Mouse (Mus musculus): ENCODE data around the gene Zkscan16.

The Zkscan16 gene

DNA sequence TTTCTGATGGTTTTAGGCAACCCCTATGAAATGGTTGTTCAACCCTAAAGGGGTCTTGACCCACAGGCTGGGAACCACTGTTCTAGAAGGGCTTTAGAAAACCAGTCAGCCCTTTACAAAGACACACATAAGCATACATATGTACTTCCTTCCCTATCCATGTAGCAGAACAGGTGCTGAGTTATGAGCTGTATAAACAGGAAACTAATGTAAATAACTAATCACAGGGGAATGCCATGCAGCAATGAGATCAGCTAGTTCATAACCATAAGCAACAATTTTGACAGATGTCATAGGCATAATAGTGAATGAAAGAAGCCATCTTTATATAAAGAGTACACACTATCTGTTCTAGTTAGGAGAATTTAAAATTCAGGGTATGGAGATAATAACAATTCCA, 1.8 kb upstream of the Zkscan16 start:
- DNase-seq: no peak

DNA sequence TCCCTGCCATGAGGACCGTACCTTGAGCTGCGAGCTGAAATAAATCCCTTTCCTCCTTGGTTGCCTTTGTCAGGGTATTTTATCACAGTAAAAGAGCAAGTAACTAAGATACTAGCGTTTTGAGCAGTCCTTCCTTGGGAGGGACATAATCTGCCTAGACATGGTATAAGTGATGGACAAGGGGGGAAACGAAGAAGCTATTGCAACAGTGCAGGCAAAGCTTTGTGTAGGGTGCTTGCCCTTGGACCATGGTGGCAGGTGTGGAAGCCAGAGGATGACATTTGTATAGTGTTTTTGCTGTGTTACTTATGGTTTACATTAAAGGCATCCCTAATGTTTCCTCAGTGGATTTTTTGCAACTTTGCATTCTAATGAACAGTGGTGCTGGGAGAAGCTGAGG, 486 bp upstream of the Zkscan16 start:
- no peak for DNase-seq

DNA sequence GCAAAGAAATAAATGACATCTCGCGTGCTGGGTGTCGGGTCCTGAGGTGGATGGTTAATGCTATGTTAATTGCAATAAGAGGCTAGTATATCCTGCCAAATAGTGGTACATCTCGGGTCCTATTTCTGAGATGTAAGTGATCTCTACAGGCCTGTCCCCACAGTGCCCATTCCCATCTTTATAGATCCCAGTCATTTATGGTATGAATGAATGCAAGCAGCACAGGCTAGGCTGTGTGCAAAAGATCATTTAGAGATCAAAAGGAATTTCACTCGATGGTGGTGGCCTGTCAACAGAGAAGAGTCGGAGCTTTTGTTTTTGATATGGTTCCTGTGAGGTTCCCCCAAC, 752 bp downstream of the Zkscan16 start:
- no peak for DNase-seq

DNA sequence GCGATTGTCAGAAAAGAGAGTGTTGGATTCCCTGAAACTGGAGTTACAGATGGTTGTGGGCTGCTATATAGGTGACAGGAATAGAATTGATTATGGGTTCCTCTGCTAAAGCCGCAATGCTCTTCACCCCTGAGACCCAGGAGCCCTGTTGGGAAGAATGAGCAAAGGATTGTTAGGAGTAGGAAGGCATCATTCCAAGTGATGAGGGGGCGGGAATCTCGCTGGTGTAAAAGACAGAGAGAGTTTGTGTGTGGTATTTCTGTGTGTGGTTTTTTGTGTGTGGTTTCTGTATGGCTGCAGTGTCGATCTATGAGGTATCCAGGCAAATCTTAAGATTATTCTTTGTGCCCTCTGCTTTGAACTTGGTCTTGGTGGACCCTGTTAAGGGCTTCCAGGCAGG, 1.3 kb downstream of the Zkscan16 start:
- no peak for DNase-seq

DNA sequence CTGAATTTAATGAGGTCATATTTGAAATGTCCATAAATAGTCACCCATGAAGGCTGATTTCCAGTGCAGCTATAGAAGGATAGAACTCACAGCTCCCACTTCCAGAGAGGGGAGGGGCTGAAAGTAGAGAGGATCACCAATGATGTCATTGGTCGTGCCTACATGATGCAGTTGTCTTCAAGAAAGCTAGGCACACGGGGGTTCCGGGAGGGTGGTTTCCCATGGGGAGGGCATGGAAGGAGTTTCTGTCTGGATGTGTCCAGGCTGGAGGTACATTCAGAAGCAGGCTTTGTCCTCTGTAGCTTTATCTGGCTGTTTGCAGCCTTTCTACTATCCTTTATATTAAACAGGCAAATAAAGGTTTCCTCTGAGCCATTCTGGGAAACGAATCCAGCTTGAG, 5.0 kb downstream of the Zkscan16 start:
- no peak for DNase-seq

DNA sequence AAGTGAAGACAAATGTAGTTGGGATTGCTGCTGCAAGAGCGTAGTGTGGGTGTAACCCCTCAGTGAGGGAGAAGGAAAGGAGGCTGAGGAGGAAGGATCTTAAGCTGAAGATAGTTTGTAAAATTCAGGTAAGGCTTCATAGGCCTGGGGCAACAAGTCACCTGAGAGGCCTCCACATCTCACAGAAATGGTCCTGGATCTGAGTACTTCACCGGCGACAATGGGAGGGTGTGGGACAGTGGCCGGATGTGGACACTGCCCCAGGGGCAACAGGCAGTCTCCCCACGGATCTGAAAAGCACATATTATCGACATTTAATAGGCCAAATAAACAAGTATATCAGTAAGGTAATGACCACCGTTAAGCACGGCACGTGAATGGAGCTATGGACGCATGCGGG, 9.2 kb downstream of the Zkscan16 start:
- no peak for DNase-seq

DNA sequence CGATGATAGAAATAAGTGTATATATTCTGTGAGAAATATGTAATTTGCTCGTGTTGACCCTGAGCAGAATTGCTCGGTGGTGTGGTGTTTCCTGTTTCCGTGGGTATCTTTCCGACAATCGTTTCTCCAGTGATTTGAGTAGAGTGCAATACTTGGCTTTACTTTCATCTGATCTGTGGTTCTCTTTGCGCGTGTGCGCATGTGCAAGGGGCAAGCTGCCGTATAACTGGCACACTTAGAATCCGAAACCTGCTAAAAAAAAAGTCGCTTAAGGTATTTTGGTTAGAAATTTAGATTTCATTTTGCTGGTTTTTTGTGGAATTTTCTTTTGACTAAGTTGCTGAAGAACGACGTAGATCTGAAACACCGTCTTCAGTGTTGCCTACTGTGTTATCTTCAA, 18.3 kb downstream of the Zkscan16 start:
- no peak for DNase-seq

DNA sequence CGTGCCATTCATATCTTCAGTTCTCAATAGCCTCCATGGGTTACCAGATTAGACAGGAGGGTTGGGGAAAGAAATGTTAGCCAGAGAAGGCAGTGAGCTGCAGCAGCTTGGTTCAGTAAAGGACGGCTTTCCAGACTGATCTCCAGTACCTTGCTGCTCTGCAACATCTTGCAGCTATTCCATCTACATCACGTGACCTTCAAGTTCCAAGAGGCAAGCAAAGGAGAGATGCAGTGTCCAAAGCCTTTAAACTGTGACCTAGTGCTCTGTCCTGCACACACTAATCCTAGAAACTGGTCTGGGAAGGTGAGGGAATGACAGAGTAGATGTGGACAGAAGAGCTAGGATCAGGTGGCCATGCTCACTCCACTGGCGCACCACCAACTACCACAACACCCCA, 19.8 kb downstream of the Zkscan16 start:
- no peak for DNase-seq

DNA sequence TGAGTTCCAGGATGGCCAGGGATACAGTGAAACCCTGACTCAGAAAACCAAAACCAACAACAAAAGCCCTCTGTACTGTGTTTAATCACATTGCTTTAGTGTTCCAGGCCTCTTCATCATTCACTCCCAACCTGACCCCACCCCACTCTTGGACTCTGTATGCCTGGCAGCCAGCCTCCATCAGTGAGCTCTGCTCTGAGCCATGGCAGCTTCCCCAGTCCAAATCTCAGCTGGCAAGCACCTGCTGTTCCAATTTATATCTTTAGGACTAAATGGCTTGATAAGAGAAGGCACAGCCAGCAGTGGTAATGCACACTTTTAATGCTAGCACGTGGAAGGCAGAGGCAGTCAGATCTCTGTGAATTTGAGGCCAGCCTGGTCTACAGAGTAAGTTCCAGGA, 21.7 kb downstream of the Zkscan16 start:
- DNase-seq: no peak

DNA sequence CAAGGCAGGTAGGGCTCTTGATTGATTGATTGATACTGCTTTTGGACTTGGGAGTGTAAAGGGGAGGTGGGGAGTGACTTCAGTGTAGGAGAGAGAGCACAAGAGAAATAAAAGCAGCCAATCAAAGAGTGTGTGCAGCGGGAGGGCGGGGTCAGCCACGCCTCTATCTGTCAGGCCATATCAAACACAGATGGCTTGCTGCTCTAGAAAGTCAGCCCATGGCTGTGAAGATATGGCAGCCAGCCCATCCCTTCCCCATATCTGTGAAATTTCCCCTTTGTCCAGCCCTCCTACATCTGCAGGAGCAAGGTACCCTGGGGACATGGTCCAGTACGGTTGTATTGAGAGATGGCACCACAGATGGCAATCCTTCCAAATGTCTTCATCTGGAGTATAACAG, 27.2 kb downstream of the Zkscan16 start:
- no peak for DNase-seq

DNA sequence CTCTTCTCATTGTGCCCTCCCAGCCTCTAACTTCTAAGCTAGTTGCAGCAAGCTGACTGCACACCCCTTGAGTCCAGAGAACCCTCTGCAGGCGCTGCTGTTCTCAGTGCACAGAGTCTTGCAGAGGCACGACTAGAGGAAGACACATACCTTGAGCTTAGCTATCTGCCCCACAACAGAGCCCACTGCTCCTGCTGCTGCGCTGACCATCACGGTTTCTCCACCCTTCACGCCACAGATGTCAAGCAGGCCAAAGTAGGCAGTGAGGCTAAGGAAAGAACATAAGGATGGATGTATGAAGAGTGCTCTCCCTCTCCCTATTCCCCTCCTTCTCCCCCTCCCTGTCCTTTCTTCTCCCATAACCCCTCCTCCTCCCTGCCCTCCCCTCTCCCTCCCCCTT, 32.3 kb downstream of the Zkscan16 start:
- DNase-seq: no peak

DNA sequence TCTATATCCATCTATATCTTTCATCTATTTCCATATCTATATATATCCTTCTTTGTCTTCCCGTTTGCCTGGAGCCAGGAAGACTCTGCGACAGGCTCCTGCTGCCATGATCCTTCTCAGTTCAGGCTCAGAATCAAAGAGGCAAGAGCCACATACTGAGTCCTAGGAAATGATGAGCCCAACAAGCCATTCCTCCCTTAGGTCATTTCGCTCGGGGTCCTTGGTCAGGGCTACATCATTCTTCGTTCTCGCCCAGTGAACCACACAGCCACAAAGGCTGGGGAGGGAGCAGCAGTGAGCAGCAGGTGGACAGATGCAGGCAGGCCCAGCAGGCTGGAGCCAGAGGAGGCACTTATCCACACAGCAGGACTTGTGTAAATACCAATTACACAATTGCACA, 38.0 kb downstream of the Zkscan16 start:
- DNase-seq: no peak

DNA sequence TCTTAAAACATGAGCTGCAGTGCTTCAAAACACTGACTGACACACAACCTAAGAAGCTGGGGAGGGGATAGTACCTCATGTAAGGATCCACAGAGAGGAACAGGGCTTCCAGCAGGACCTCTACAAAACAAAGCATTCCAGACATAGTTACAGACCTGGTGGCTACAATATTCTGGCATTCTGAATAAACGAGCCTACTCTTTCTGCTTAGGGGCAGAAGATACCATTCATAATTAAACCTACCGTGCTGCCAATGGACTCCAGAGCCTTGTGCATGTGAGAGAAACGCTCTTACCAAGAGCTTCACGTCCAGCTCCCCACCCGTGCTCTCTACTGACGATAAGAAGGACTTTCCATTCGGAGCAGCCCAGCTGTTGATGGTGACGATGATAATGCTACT, 39.4 kb downstream of the Zkscan16 start:
- DNase-seq: no peak

DNA sequence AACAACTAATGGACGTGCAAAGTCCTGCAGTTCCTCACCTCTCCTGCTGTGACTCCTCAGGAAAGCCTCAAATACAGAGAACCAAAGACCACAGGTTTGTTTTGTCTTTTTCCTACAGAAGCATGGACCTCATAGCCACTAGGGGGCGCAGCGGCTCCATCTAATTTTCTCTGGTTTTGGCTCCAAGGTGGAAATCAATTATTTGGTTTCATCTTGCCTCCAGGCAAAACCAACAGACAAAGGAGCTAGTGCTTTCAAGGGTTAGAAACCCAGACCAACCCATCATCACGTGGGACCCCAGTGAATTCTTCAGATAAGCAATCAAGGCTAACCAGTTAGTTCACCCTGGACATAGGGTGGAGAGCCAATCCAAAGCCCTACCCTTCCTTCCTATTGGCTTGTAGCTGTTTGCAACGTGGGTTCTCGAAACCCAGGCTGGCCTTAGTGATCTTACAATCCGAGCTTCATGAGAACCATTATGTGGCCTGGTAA, 41.8 kb downstream of the Zkscan16 start:
- peak; percentile 84 for DNase-seq

DNA sequence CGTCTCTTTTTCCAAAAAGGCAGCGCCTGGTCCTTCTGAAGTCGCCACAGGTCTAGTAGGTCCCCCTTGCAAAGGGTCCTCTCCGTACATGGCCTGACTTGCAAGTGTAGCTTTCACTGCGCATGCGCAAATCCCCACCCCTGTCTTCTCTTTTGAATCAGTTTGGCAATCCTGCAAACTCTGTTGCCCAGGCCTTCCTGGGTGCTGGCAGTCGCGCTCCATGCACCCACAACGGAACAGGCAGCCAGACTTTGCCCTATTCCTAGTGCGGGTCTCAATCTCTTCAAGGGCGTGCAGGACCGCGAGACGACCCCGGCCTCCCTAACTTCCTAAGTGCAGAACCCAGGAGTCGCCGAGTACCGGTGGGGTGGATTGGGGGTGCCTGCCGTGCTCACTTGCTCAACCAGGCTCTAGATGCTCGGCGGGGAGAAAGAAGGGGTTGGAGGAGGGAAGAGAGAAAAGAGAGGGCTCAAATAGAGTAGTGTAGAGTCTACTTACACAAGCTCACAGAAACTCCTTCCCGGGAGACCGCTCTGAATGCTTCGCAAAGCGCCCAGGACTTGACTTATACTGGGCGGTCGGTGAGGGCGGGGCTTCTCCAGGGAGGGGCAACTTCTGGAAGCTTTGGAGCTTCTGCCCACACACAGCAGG, 43.2 kb downstream of the Zkscan16 start, which contains the start of gene Ptgr1:
Ptgr1 (minus strand) TSS at position 580 of the 651 bp plus-strand sequence.
- peak; percentile 91 for DNase-seq

DNA sequence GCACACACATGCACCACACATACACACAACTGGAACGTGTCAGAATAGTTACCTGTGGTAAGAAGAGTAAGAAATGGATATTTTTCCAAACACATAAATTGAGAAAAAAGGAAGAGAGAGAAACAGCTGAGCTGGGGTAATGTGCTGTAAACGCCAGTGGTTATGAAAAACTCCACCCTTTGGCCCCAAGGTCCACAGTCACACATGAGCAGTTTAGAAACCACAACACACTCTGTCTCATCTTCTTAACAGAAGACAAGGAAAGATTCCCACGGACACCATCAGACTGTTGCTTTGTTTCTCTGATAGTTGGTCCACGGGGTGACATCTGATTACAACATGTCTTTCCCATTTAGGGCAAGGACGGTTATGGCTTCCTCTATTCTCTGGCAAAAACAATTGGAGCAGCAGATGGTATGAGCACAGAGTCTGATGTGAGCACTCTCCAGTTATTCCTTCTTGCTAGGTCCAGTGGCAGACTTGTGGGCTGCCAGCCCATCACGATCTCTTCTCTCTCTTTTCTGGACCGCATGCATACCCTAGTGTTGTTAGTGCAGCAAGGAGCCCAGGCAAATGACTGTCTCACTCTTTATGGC, 46.0 kb downstream of the Zkscan16 start:
- peak; percentile 39 for DNase-seq

DNA sequence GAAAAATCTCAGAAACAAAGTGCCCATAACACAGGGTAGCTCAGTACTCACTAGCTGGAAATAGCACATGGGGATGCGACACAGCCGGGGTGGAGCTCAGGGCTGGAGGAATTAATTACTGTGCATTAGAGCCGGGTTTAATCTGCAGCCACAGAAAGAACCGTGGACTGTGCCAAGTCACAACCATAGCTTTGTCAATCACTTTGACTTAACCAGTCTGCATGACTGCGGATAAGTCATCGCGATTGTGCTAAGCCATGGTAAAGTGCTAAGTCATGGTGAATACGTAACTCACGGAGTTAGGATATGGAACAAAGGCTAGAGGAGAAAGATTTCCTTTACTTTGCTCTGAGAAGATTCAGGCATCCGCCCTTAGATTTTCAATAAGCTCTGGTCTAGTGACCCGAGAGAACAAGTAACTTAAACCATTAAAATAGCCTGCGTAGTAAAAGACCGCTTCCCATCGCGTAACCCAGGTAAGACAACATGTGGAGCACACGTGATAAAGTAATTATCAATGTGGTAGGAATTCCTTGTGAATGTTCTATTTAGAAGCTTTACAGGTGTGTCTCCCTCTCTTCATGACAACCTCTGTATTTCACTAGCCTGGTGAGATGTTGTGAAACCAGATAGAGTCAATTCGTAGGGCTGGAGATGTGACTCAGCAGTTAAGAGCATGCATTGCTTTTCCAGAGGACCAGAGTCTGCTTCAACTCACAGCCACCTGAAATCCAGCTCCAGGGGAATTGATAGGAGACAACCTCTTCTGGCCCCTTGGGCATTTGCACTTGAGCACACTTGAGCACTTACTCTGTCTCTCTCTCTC, 47.4 kb downstream of the Zkscan16 start:
- DNase-seq: peak; percentile 62

DNA sequence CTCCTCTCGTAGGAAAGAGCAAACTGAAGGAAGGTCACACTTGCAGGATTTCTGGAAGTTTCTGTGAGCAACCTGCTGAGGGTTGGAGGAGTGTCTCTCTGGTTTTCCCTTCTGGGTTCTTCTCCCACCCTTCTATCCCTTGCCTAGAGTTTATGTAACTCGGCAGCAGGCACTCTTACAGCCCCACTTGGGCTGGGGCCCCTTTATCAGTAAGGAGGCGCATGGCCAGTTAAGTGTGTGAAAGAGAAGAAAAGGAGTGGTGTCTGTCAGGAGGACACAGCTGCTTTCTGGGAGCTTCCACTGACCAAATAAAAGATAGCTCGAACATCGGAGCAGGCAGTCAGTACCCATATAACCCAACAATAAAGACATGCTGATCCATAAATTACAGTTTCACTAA, 48.8 kb downstream of the Zkscan16 start:
- no peak for DNase-seq

DNA sequence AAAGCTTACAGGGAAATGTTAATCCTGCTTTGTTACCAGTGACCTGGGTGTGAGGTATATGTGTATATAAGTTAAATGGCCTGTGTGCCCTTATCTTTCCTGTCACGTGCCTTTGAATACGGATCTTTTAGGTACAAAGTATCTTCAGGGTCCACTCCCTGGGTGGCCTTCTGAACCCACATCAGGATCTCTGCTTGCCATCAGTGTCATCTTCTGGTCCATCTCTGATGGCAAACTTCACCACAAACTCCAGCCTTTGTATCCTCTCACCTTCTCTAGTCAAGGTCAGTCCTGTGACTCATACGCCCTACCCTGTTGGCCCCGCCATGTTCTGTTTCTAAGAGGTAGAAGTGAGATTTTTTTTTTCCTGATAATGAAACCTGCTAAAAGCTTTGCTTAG, 51.3 kb downstream of the Zkscan16 start, which contains the start of gene Dnajc25:
Dnajc25 (plus strand) TSS at position 301 of the 400 bp plus-strand sequence.
- no peak for DNase-seq

DNA sequence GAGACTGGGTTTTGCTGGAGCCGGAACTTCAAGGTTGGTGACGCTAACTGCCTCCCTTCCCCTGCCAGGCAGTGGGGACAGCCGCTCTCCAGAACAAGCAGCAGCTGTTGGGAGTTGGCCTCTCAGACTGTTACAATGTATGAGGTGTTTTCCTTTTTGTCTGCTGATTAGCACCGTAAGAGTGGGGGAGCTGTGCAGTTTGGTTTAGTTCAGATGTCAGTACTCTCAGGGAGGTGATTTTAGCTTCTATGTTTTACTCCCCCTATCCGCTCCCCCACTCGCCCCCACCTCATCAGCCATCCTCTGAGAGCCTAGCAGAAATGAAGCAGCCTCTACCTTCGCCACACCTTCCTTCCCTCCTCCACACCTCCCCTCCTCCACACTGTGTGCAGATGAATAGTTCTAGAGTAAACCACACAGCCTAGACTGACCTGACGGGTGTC, 51.8 kb downstream of the Zkscan16 start:
- DNase-seq: no peak

DNA sequence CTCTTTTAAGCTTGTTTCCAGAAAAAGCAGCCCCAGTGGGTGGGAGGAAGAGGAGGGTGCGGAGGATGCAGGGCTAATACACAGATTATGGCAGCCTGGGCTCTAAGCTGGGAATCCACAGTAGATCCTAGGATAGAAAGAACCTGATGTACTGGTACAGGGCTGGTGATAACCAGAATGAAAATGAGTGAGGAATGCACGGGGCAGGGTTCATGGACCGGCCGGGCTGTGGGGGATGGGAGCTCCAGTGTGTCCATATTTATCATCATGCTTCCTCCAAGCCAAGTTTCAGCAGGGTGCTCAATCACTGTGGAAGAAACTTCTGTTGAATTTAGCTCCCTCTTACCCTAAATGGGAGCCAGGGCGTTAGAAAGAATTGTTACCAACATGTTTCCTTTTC, 53.7 kb downstream of the Zkscan16 start:
- DNase-seq: no peak

DNA sequence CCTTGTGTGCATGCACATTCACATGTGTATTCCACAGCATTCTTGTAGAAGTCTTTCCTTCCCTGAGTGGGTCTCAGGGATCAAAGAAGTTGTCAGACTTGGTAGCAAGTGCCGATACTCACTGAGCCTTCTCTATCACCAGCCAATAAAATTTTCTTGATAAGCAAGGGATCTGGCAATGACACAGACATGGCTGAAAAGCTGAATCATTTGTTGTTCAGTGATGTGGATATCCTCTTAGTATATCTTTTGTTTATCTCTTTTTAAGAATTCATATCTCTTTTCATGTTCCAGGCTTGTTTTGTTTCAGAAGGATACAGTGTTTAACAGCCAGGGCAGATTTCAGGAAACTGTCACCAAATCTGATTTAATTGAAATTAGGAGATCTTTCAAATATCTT, 55.3 kb downstream of the Zkscan16 start:
- DNase-seq: no peak

DNA sequence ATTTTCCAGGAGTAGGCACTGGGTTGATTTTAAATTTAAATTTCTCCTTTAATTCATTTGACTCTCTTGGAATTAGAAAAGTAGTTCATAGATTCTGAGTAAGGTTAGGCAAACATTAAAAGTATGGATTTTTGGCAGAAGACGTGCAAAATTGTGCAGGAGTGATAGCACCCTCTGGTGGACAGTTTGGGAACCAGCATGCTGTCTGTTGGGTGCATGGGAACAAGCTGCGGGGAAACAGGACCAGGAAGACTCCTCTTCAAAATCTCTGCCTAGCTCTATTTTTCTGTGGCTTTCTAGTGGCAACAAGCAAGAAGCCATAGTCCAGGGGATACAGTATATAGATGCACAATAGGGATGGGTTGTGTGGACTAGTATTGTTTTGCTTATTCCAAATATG, 56.3 kb downstream of the Zkscan16 start:
- DNase-seq: peak; percentile 77

DNA sequence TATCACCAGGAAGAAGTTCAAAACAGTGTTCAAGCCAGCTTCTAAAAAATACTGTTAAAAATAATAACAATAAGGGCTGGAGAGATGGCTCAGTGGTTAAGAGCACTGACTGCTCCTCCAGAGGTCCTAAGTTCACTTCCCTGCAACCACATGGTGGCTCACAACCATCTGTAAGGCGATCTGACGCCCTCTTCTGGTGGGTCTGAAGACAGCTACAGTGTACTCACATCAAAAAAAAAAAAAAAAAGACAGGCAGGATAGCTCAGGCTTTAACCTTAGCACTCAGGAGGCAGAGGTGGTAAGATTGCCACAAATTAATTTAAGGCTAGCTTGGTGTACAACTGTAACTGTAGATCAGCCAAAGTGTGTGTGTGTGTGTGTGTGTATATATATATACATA, 57.2 kb downstream of the Zkscan16 start:
- peak; percentile 63 for DNase-seq
